Mouse (Mus musculus) urinary bladder, adult 18-20 months (tissue): ENCODE measurements around the gene Lhfp.

Source experiments
- DNase-seq, 2 experiments: peaks; one replicate each; pipeline ENCODE4 v3.0.0; 2022; ENCODE audit warnings: low spot score in 2 of 2, mixed read lengths in 2 of 2

Lhfp gene

GRCm38 (mm10) chr3:53310615-53311014 lies 269.3 kb downstream of the Lhfp start:
- no peak for DNase-seq
